Mouse (Mus musculus) layer of hippocampus, adult 9-11 months (tissue): ENCODE measurements at regions not wholly inside any gene's neighbourhood (a gene's known extent, or its start where the extent isn't known, plus 50 kb on each side); places are given as distances from the start of the nearest gene placed in this dataset.

Experiments used
- DNase-seq: peaks from one replicate; pipeline ENCODE4 v3.0.0; 2022

- no peak for DNase-seq
These were observed 444.0 kb downstream of the Slc16a7 start for GRCm38 (mm10) chr10:124945257-124945656.

- no peak for DNase-seq
These were observed 447.1 kb downstream of the Slc16a7 start for GRCm38 (mm10) chr10:124942214-124942613.

GRCm38 (mm10) chr10:124927218-124927617 is 462.0 kb downstream of the Slc16a7 start:
- no peak for DNase-seq

- peak; percentile 34 for DNase-seq
These were observed 489.2 kb downstream of the Slc16a7 start for GRCm38 (mm10) chr10:124900044-124900443.

GRCm38 (mm10) chr10:124878525-124878924 is 510.7 kb downstream of the Slc16a7 start:
- no peak for DNase-seq

- DNase-seq: no peak
These were observed 511.6 kb downstream of the Slc16a7 start for GRCm38 (mm10) chr10:124877706-124878105.

- no peak for DNase-seq
These were observed 517.1 kb downstream of the Slc16a7 start for GRCm38 (mm10) chr10:124872211-124872610.

GRCm38 (mm10) chr10:124842546-124843113 is 546.6 kb downstream of the Slc16a7 start:
- no peak for DNase-seq

- no peak for DNase-seq
These were observed 555.3 kb downstream of the Slc16a7 start for GRCm38 (mm10) chr10:124833930-124834329.

GRCm38 (mm10) chr10:124803997-124804614 is 585.2 kb downstream of the Slc16a7 start:
- DNase-seq: no peak
